Mouse (Mus musculus) megakaryocyte progenitor cell, adult 5-6 weeks (primary cell): ENCODE results near the gene Olfr1307. TPM values are rescaled to one million over a fixed set of nuclear protein-coding genes. Genes with fewer than 3 reads are reported as not detected.

Source experiments
- ATAC-seq: replicated peaks from 2 replicates; pipeline ENCODE4 v1.8.0; 2016; ENCODE audit warnings: mild to moderate bottlenecking, moderate TSS enrichment, inconsistent platforms; ENCODE audit not compliant: poor library complexity
- total RNA-seq, 2 experiments: library from RNA; stranded (forward) in 1 of 2; stranded (reverse) in 1 of 2; fragments of 157-497, 149-512 nt in 1 of 2; fragments of 200-1000 nt in 1 of 2; gene quantifications; 2 replicates each; pipeline versions ENCODE4 v1.2.3 to v1.2.4; 2015 to 2017

The Olfr1307 gene
- total RNA-seq (2015) (not detected in 2 replicates), total RNA-seq (2017) (0.03 TPM in 1 of 2 replicates, not detected in the other)

DNA sequence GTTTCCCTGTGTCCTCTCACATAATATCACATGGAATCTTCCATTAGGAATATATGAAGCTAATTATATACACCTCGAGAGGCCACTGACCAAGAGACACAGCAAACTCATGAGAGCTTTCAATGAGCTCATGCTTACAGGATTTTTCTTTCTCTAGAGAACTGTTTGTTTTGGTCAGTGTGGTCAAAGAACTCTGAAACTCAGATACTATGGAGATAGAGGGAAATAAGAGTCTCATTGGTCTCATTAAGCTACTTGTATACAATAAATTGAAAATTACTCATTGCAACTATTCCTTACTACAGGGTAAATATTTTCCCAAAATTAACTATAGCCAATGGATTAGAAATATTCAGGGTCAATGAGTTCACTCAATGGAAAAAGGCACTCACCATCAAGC is at the start of gene Olfr1307:
Gene Olfr1307 (minus strand): TSS at position 101 of the 400 bp plus-strand sequence.
- no peak for ATAC-seq

GRCm38 (mm10) chr2:111990181-111990580 is 40.9 kb upstream of the Olfr1307 start, which contains the start of gene Olfr1309:
TSS of gene Olfr1309 (minus strand) at chr2:111990281.
- no peak for ATAC-seq

DNA sequence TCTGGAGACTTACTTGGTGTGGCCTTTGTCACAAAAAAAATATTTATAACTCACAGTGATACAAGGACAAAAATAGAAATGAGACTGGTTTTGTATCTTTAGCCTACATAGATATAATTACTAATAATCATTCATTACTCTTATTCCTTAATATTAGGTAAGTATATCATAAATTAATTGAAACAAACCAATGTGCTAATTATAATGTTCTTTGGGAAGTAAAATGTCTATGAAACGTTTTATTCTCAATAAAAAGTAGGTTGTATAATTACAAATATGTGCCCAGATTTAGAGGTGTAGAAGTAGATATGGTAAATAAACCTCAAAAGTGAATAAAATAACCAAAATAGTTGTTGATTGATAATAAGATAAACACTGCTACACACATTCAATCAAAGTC is 15.6 kb upstream of the Olfr1307 start, which contains the start of gene Olfr1308:
Gene Olfr1308 (minus strand): TSS at position 101 of the 400 bp plus-strand sequence.
- ATAC-seq = no peak

- ATAC-seq = no peak
Measured at GRCm38 (mm10) chr2:111916171-111916570, 33.1 kb downstream of the Olfr1307 start, which contains the start of gene Olfr1306. TSS of gene Olfr1306 (minus strand) at chr2:111916271.

Other genes starting within 250 kb of the Olfr1307 start
- gene Olfr1301, start 198.4 kb downstream of the Olfr1307 start, total RNA-seq (2015) = not detected in 2 replicates
- not detected in 2 replicates for gene Olfr1301, start 198.4 kb downstream of the Olfr1307 start, total RNA-seq (2017)
- not detected in 2 replicates for gene Olfr1302, start 172.0 kb downstream of the Olfr1307 start, total RNA-seq (2015)
- not detected in 2 replicates for gene Olfr1302, start 172.0 kb downstream of the Olfr1307 start, total RNA-seq (2017)
- not detected in 2 replicates for gene Olfr1303, start 129.1 kb downstream of the Olfr1307 start, total RNA-seq (2015)
- not detected in 2 replicates for gene Olfr1303, start 129.1 kb downstream of the Olfr1307 start, total RNA-seq (2017)
- gene Olfr1305, start 72.3 kb downstream of the Olfr1307 start, total RNA-seq (2015) = not detected in 2 replicates
- not detected in 2 replicates for gene Olfr1305, start 72.3 kb downstream of the Olfr1307 start, total RNA-seq (2017)
- not detected in 2 replicates for gene Olfr1306, start 33.2 kb downstream of the Olfr1307 start, total RNA-seq (2015)
- gene Olfr1306, start 33.2 kb downstream of the Olfr1307 start, total RNA-seq (2017) = not detected in 2 replicates
- not detected in 2 replicates for gene Olfr1308, start 15.5 kb upstream of the Olfr1307 start, total RNA-seq (2015)
- not detected in 2 replicates for gene Olfr1308, start 15.5 kb upstream of the Olfr1307 start, total RNA-seq (2017)
- gene Olfr1309, start 40.8 kb upstream of the Olfr1307 start, total RNA-seq (2015) = not detected in 2 replicates
- not detected in 2 replicates for gene Olfr1309, start 40.8 kb upstream of the Olfr1307 start, total RNA-seq (2017)
- not detected in 2 replicates for gene Olfr1310, start 63.3 kb upstream of the Olfr1307 start, total RNA-seq (2015)
- not detected in 2 replicates for gene Olfr1310, start 63.3 kb upstream of the Olfr1307 start, total RNA-seq (2017)
- gene Olfr1311, start 75.0 kb upstream of the Olfr1307 start, total RNA-seq (2015) = not detected in 2 replicates
- not detected in 2 replicates for gene Olfr1311, start 75.0 kb upstream of the Olfr1307 start, total RNA-seq (2017)
- not detected in 2 replicates for gene Olfr1312, start 100.8 kb upstream of the Olfr1307 start, total RNA-seq (2015)
- gene Olfr1312, start 100.8 kb upstream of the Olfr1307 start, total RNA-seq (2017) = not detected in 2 replicates
- gene Olfr1313, start 128.4 kb upstream of the Olfr1307 start, total RNA-seq (2015) = not detected in 2 replicates
- not detected in 2 replicates for gene Olfr1313, start 128.4 kb upstream of the Olfr1307 start, total RNA-seq (2017)
- gene Olfr1314, start 147.3 kb upstream of the Olfr1307 start, total RNA-seq (2015) = not detected in 2 replicates
- not detected in 2 replicates for gene Olfr1314, start 147.3 kb upstream of the Olfr1307 start, total RNA-seq (2017)
- gene Olfr1315-ps1, start 166.0 kb upstream of the Olfr1307 start, total RNA-seq (2015) = not detected in 2 replicates
- gene Olfr1315-ps1, start 166.0 kb upstream of the Olfr1307 start, total RNA-seq (2017) = not detected in 2 replicates
- gene Olfr1316, start 185.5 kb upstream of the Olfr1307 start, total RNA-seq (2015) = not detected in 2 replicates
- gene Olfr1316, start 185.5 kb upstream of the Olfr1307 start, total RNA-seq (2017) = not detected in 2 replicates
- not detected in 2 replicates for gene Olfr1317, start 190.9 kb upstream of the Olfr1307 start, total RNA-seq (2015)
- not detected in 2 replicates for gene Olfr1317, start 190.9 kb upstream of the Olfr1307 start, total RNA-seq (2017)
- not detected in 2 replicates for gene Olfr1318, start 204.8 kb upstream of the Olfr1307 start, total RNA-seq (2015)
- not detected in 2 replicates for gene Olfr1318, start 204.8 kb upstream of the Olfr1307 start, total RNA-seq (2017)